Mouse (Mus musculus) forebrain, embryonic 11.5 days (tissue): ENCODE data around the gene Mtor. TPM values are rescaled to one million over a fixed set of nuclear protein-coding genes. Genes with fewer than 3 reads are reported as not detected.

Experiments
- ATAC-seq: fragments of 200-750 bp; cut with Nextera tagmentation; replicated peaks from 2 replicates; pipeline ENCODE4 v1.8.0; 2017; ENCODE audit warnings: moderate TSS enrichment; ENCODE audit not compliant: low FRiP score
- DNase-seq: peaks from one replicate; pipeline ENCODE4 v3.0.0-alpha.2; 2017; ENCODE audit warnings: low spot score
- H3K27ac ChIP-seq: fragments of 300-500 bp; sonication (generic); 2 replicates; pipeline ENCODE4 v1.5.1; 2014; ENCODE audit warnings: low read depth, low read length
- H3K27me3 ChIP-seq: fragments of 300-500 bp; sonication (generic); 2 replicates; pipeline ENCODE4 v1.6.1; 2014; ENCODE audit warnings: mild to moderate bottlenecking, low read length, mixed read lengths; ENCODE audit not compliant: control insufficient read depth, insufficient read depth
- H3K36me3 ChIP-seq: fragments of 300-500 bp; sonication (generic); 2 replicates; pipeline ENCODE4 v1.6.1; 2014; ENCODE audit warnings: mild to moderate bottlenecking, low read length, moderate library complexity, mixed read lengths; ENCODE audit not compliant: control insufficient read depth, insufficient read depth
- H3K4me1 ChIP-seq: fragments of 300-500 bp; sonication (generic); replicated peaks from 2 replicates; pipeline ENCODE4 v1.6.1; 2014; ENCODE audit warnings: low read length, mixed read lengths; ENCODE audit not compliant: control insufficient read depth, insufficient read depth
- H3K4me2 ChIP-seq: fragments of 300-500 bp; sonication (generic); 2 replicates; pipeline ENCODE4 v1.6.1; 2014; ENCODE audit warnings: low read depth, mild to moderate bottlenecking, low read length, moderate library complexity, mixed read lengths; ENCODE audit not compliant: severe bottlenecking
- H3K4me3 ChIP-seq: fragments of 300-500 bp; sonication (generic); 2 replicates; pipeline ENCODE4 v1.5.1; 2014; ENCODE audit warnings: low read depth, low read length
- H3K9ac ChIP-seq: fragments of 300-500 bp; sonication (generic); 2 replicates; pipeline ENCODE4 v1.6.1; 2014; ENCODE audit warnings: low read length
- H3K9me3 ChIP-seq: fragments of 300-500 bp; sonication (generic); 2 replicates; pipeline ENCODE4 v1.6.1; 2016; ENCODE audit warnings: low read length, mixed read lengths; ENCODE audit not compliant: control insufficient read depth
- WGBS: fragments of 180-500 bp; shearing (Covaris S2); extraction: QIAGEN DNeasy Blood & Tissue Kit; methylation state at CpG from one replicate; pipeline ENCODE4 v1.1.7; 2014; 5-methylcytosine and 5-hydroxymethylcytosine counted together
- polyA plus RNA-seq: library from polyadenylated mRNA; unstranded; fragments of >200 nt; fragmentation: Nextera tagmentation; extraction: Ambion mirVana; gene quantifications from 2 replicates; pipeline ENCODE4 v1.2.1, GENCODE M21; 2014

Mtor gene
- polyA plus RNA-seq, 1 experiment from 2014 or later = 37.6 TPM

GRCm38 (mm10) chr4:148417559-148417958 is 30.9 kb upstream of the Mtor start:
- WGBS = 53% methylated on average over 6 of the region's 6 CpGs
- no peak overlapping the region; the same call in 1 of the 2 replicates for H3K9ac ChIP-seq
- H3K27me3 ChIP-seq = peaks cover 4% of the 10 kb centered on the region
- H3K9me3 ChIP-seq = no peaks in the 10 kb centered on the region
- no peak overlapping the region for H3K4me3 ChIP-seq
- DNase-seq = no peak
- H3K4me1 ChIP-seq = peaks cover 10% of the 10 kb centered on the region; the same call in 1 of the 2 replicates
- H3K27ac ChIP-seq = no peak overlapping the region
- ATAC-seq = no peak
- H3K36me3 ChIP-seq = no peaks in the 10 kb centered on the region
- no peak overlapping the region for H3K4me2 ChIP-seq

DNA sequence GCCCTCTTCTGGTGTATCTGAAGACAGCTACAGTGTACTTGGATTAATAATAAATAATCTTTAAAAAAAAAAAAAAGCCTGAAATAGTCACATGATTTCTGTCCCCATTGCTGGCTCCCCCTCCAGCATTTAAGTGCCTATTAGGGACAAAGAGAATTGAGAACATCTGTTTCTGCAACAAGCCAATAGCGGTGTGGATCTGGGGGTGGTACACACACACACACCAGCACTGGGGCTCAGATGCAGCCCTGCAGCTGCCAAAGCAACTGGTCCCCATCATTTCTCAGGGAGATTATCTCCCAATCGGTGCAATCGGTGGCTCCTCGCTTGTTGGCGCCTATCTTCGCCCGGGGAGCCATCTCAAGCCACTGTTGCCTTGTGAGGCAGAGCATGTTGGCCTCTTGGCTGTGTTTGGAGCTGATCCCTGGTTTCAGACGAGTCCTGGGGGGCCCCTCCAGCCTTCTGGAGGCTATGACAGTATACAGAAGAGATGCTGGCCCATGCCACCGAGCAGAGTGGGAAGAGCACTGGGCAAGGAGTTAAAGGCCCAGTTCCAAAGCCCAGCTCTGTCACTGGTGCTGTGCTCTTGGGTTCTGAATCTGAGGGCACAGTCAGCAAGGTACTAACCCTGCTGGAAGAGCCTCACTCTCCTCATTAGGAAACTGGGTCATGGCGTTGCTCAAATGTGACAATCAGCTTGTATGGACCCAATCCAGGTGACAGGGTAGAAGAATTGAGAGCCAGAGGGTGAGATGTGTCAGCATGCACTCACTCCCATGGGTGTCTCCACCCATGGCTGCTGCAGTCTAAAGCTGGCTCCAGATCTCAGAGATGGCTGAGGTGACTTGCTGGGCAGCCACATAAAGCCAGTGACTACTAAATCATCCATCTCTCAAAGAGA is 21.2 kb upstream of the Mtor start:
- DNase-seq = no peak
- Histone ChIP-seq H3K4me3 (no peak overlapping the region), H3K4me2 (no peak overlapping the region), H3K4me1 (no peaks in the 10 kb centered on the region), H3K27me3 (no peaks in the 10 kb centered on the region), H3K27ac (no peak overlapping the region), H3K36me3 (no peaks in the 10 kb centered on the region), H3K9ac (no peak overlapping the region), H3K9me3 (no peaks in the 10 kb centered on the region)
- WGBS = 86% methylated on average over 10 of the region's 10 CpGs
- ATAC-seq = no peak

DNA sequence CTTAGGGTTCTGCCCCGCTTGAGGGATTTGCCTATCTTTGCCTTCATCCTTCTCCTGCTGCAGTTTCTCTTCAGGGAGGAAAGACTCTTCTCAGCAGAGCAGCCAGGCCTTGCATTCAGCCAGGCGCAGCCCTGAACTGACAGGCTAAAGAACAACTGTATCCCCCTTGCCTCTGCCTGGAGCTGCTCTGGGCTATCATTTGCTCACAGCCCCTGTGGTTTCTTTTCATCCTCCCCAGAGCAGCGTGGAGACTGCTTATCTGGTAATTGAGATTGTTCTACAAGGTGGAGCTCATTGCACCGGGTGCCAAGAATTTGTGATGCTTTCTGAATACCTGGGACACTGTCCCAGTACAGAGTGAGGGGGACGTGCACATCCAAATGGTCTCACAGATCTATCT is 19.9 kb upstream of the Mtor start:
- H3K36me3 ChIP-seq = no peaks in the 10 kb centered on the region
- DNase-seq = no peak
- no peak for ATAC-seq

DNA sequence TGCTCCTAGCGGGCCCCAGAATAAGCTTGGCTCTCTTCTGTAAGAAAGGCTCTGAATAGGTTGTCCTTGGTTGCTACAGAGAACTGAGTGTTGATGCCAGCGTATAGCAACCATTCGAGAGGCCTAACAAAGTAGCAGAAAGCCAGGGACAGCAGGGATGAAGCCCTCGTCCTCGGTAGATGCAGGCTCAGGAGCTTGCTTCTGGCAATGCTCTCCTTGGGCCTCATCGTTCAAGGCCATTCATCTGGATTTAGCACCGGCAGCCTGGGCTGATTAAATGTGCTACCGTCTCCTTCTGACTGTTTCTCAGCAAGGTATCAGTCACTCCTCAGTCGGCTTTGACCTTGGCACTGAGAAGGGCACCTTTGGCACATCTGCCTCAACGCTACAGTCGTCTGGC is 19.3 kb upstream of the Mtor start:
- H3K4me1 ChIP-seq = no peaks in the 10 kb centered on the region
- no peak overlapping the region for H3K27ac ChIP-seq
- H3K4me2 ChIP-seq = no peak overlapping the region
- 81% methylated on average over 11 of the region's 11 CpGs for WGBS
- no peaks in the 10 kb centered on the region for H3K36me3 ChIP-seq
- H3K9ac ChIP-seq = no peak overlapping the region
- no peak for ATAC-seq
- H3K27me3 ChIP-seq = no peaks in the 10 kb centered on the region
- H3K4me3 ChIP-seq = no peak overlapping the region
- H3K9me3 ChIP-seq = no peaks in the 10 kb centered on the region
- no peak for DNase-seq

More for the DNA sequence above, 19.9 kb upstream of the Mtor start:
- H3K9me3 ChIP-seq = no peaks in the 10 kb centered on the region
- no peaks in the 10 kb centered on the region for H3K4me1 ChIP-seq
- no peaks in the 10 kb centered on the region for H3K27me3 ChIP-seq
- no peak overlapping the region for H3K4me2 ChIP-seq
- no peak overlapping the region for H3K9ac ChIP-seq
- WGBS = 85% methylated on average over 5 of the region's 5 CpGs
- H3K4me3 ChIP-seq = no peak overlapping the region
- no peak overlapping the region for H3K27ac ChIP-seq

DNA sequence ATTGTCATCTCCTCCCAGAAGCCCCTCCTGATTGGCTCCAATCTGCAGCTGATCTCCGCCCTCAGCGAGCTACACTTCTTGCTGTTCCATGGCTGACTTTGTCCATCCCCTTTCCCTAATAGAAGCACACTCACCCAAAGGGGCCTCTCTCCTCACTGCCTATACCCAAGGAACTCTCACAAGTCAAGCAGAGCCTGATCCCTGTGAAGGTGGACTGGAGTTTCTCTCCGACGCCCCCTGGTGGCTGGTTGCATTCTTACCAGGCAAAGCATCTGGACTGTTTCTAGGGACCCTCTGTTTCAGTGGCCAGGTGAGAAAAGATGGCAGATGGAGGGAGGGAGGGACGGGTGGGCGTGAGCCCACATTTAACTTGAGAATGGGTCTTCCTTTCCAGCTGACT is 18.7 kb upstream of the Mtor start:
- 30% methylated on average over 6 of the region's 6 CpGs for WGBS

DNA sequence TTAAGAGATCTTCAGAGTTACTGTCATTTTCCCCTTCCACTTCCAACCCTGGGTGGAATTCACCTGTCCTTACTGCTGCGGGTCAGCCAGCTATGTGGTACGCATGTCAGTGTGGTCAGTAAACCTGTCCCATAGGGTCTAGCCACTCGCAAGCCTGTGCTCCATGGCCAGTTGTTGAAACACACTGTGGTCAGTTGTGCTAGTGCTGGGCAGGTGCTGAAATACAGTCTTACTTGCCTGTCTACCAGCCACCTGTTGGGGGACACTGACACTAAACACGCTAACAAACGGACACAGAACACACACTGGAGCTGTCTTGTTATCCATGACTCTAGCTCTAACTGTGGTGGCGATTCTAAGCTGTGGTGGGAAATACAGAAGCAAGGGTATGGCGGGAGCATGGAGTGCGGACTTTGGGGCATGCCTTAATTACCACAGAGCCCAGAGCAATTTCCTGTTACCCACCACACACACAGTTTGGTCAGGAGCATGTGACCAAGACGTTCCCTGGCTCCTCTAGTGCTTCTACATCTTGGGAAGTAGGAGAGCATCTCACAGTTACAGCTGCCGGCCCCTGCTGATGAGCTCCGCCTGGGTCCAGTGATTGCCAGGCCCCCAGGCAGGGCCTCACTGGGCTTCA is 17.4 kb upstream of the Mtor start:
- H3K27ac ChIP-seq = no peak overlapping the region
- H3K27me3 ChIP-seq = no peaks in the 10 kb centered on the region
- DNase-seq = no peak
- H3K4me2 ChIP-seq = no peak overlapping the region
- no peaks in the 10 kb centered on the region for H3K9me3 ChIP-seq
- H3K9ac ChIP-seq = no peak overlapping the region
- WGBS = 81% methylated on average over 11 of the region's 11 CpGs
- ATAC-seq = no peak
- H3K4me1 ChIP-seq = no peaks in the 10 kb centered on the region
- no peak overlapping the region for H3K4me3 ChIP-seq
- no peaks in the 10 kb centered on the region for H3K36me3 ChIP-seq

More for the DNA sequence above, 18.7 kb upstream of the Mtor start:
- H3K27ac ChIP-seq = no peak overlapping the region
- no peaks in the 10 kb centered on the region for H3K4me1 ChIP-seq
- DNase-seq = peak; percentile 90
- H3K9me3 ChIP-seq = no peaks in the 10 kb centered on the region
- no peaks in the 10 kb centered on the region for H3K27me3 ChIP-seq
- no peak overlapping the region for H3K4me2 ChIP-seq
- no peak overlapping the region for H3K9ac ChIP-seq
- no peaks in the 10 kb centered on the region for H3K36me3 ChIP-seq
- H3K4me3 ChIP-seq = no peak overlapping the region
- ATAC-seq = peak; percentile 77

- H3K9me3 ChIP-seq = no peaks in the 10 kb centered on the region
- H3K9ac ChIP-seq = no peak overlapping the region
- no peak overlapping the region for H3K4me2 ChIP-seq
- H3K36me3 ChIP-seq = no peaks in the 10 kb centered on the region
- DNase-seq = no peak
- no peak overlapping the region for H3K27ac ChIP-seq
- 96% methylated on average over 4 of the region's 4 CpGs for WGBS
- no peaks in the 10 kb centered on the region for H3K27me3 ChIP-seq
- H3K4me3 ChIP-seq = no peak overlapping the region
- no peak for ATAC-seq
- H3K4me1 ChIP-seq = no peaks in the 10 kb centered on the region
Measured at GRCm38 (mm10) chr4:148432488-148432887, 15.9 kb upstream of the Mtor start.

GRCm38 (mm10) chr4:148433336-148433735 is 15.1 kb upstream of the Mtor start:
- no peak overlapping the region for H3K4me3 ChIP-seq
- no peak for DNase-seq
- H3K27me3 ChIP-seq = no peaks in the 10 kb centered on the region
- no peaks in the 10 kb centered on the region for H3K36me3 ChIP-seq
- H3K4me2 ChIP-seq = no peak overlapping the region
- H3K4me1 ChIP-seq = no peaks in the 10 kb centered on the region
- no peaks in the 10 kb centered on the region for H3K9me3 ChIP-seq
- H3K9ac ChIP-seq = no peak overlapping the region
- no peak for ATAC-seq
- whole genome bisulfite sequencing = 88% methylated on average over 18 of the region's 18 CpGs
- no peak overlapping the region for H3K27ac ChIP-seq
